In the genomic region with DNA sequence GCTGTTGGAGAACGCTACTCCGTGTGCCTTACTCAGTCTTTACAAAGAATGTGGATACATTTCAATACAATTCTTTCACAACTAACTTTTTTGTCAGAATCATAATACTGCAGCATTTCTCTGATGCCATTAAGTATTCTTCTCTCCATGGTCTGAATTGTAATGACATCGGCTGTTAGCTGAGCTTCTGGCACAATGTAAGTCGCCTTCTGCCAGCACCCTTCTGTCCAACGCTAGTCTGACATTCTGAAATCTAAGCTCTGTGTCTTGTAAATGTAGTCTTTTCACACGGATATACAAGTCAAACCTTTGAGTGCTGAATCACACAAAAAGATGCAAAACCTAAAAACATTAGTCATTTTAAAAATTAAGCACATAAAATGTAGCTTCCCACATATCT, we compare ENCODE assay signal across 21 mouse cellular contexts.
DNase-seq lines count a peak whose midpoint lies in the region; ATAC-seq and TF ChIP-seq lines count a peak whose summit lies in the region.
"Had no signal": no experiment of that assay in that cellular context is flagged by ENCODE, and none has a peak within 500 bp of the region (broad histone marks: within the 10 kb centered on the region; RNA-seq: fewer than 3 reads in every experiment).

No protein-coding gene starts in this region.

- no peak overlapping the region for H3K4me2 ChIP-seq in forebrain, postnatal 0 days (ENCODE audit: low read depth)
- no peak overlapping the region for H3K4me2 ChIP-seq in forebrain, embryonic 12.5 days
- H3K4me2 ChIP-seq: embryonic facial prominence, embryonic 12.5 days; hindbrain, embryonic 15.5 days had no signal

- H3K4me1 ChIP-seq in forebrain, postnatal 0 days (ENCODE audit: insufficient read depth), result no peaks in the 10 kb centered on the region
- no peaks in the 10 kb centered on the region for H3K4me1 ChIP-seq in forebrain, embryonic 12.5 days
- no peaks in the 10 kb centered on the region for H3K4me1 ChIP-seq in thymus, adult 2 months (replicated peaks; ENCODE audit: control insufficient read depth, insufficient read depth, low read length)
- H3K4me1 ChIP-seq: hindbrain, embryonic 15.5 days had no signal

- H3K9me3 ChIP-seq in forebrain, postnatal 0 days (ENCODE audit: low read length), result no peaks in the 10 kb centered on the region
- no peaks in the 10 kb centered on the region for H3K9me3 ChIP-seq in forebrain, embryonic 12.5 days
- H3K9me3 ChIP-seq: embryonic facial prominence, embryonic 12.5 days; heart, embryonic 10.5 days; hindbrain, embryonic 15.5 days had no signal

- H3K4me3 ChIP-seq in forebrain, postnatal 0 days (ENCODE audit: low read depth, low read length), result no peak overlapping the region
- H3K4me3 ChIP-seq in forebrain, embryonic 12.5 days (replicated peaks), result no peak overlapping the region
- H3K4me3 ChIP-seq in thymus, adult 2 months (ENCODE audit: control insufficient read depth, insufficient read depth, low read length), result no peak overlapping the region
- H3K4me3 ChIP-seq: embryonic facial prominence, embryonic 12.5 days; heart, embryonic 10.5 days; hindbrain, embryonic 15.5 days; myocyte had no signal

- no peak for TF ChIP-seq CTCF in forebrain, postnatal 0 days (IDR thresholded peaks at IDR 0.05; ENCODE audit: low read depth)
- TF ChIP-seq CTCF in thymus, adult 2 months (IDR thresholded peaks at IDR 0.05; ENCODE audit: borderline replicate concordance, control insufficient read depth, extremely low read depth, insufficient read depth, low read length, poor library complexity), result no peak

- H3K27ac ChIP-seq in forebrain, postnatal 0 days (ENCODE audit: low read depth, low read length), result no peak overlapping the region
- no peak overlapping the region for H3K27ac ChIP-seq in forebrain, embryonic 12.5 days
- no peak overlapping the region for H3K27ac ChIP-seq in thymus, adult 2 months (ENCODE audit: control insufficient read depth, insufficient read depth, low read length)
- H3K27ac ChIP-seq: embryonic facial prominence, embryonic 12.5 days; heart, embryonic 10.5 days; hindbrain, embryonic 15.5 days; kidney, postnatal 0 days; macrophage had no signal

- WGBS in forebrain, postnatal 0 days, result 50% methylated on average over 6 of the region's 6 CpGs
- 87% methylated on average over 6 of the region's 6 CpGs for WGBS in forebrain, embryonic 12.5 days
- 96% methylated on average over 6 of the region's 6 CpGs for WGBS in thymus, adult 2 months

- peak; percentile 65 for ATAC-seq in forebrain, postnatal 0 days
- ATAC-seq in forebrain, embryonic 12.5 days (ENCODE audit: low FRiP score), result no peak
- ATAC-seq: midbrain, embryonic 16.5 days; Patski had no signal

- H3K36me3 ChIP-seq in forebrain, postnatal 0 days (ENCODE audit: insufficient read depth), result 0 out of 2 replicates have a peak, but pooled peaks cover 2% of the 10 kb centered on the region
- H3K36me3 ChIP-seq in forebrain, embryonic 12.5 days (replicated peaks), result peaks cover 12% of the 10 kb centered on the region
- peaks cover 38% of the 10 kb centered on the region for H3K36me3 ChIP-seq in thymus, adult 2 months (ENCODE audit: control insufficient read depth, insufficient read depth, low read length)
- H3K36me3 ChIP-seq: G1E had no signal

- H3K9ac ChIP-seq in forebrain, postnatal 0 days, result no peak overlapping the region
- no peak overlapping the region for H3K9ac ChIP-seq in forebrain, embryonic 12.5 days
- H3K9ac ChIP-seq: embryonic facial prominence, embryonic 12.5 days; hindbrain, embryonic 15.5 days had no signal

- no peaks in the 10 kb centered on the region for H3K27me3 ChIP-seq in forebrain, postnatal 0 days (ENCODE audit: insufficient read depth, low read length)
- no peaks in the 10 kb centered on the region for H3K27me3 ChIP-seq in forebrain, embryonic 12.5 days
- H3K27me3 ChIP-seq in thymus, adult 2 months (ENCODE audit: control insufficient read depth, insufficient read depth, low read length), result no peaks in the 10 kb centered on the region
- H3K27me3 ChIP-seq: CH12.LX; embryonic facial prominence, embryonic 12.5 days; hindbrain, embryonic 15.5 days; Patski had no signal

- no peak for TF ChIP-seq POLR2A in thymus, adult 2 months (IDR thresholded peaks at IDR 0.05; ENCODE audit: control insufficient read depth, extremely low read depth, insufficient read depth, low read length, poor library complexity)

- peak; percentile 28 for DNase-seq in forebrain, postnatal 0 days
- DNase-seq in brain, adult 2 months (ENCODE audit: low read depth, low spot score), result peak; percentile 84
- peak; percentile 32 for DNase-seq in cerebellum, adult 11 months
- peak; percentile 60 for DNase-seq in cerebellum, adult 9-11 months
- no peak for DNase-seq in thymus, adult 2 months
- no peak for DNase-seq in spleen, postnatal 10 days (ENCODE audit: low spot score in 2 of 2)
- DNase-seq: B cell, adult 2 months; kidney, adult 2 months; thymus, adult 18-20 months; thymus, postnatal 4 days had no signal

Comparison
In these comparisons a context has a peak if more than half of its experiments do, and no peak if none do; other contexts are left out.
1. DNase-seq: peak in forebrain, postnatal 0 days (single experiment), brain, adult 2 months (single experiment), cerebellum, adult 11 months (single experiment) and cerebellum, adult 9-11 months (single experiment); none in thymus, adult 2 months (single experiment) and spleen, postnatal 10 days (0 of 2).